In the genomic region with DNA sequence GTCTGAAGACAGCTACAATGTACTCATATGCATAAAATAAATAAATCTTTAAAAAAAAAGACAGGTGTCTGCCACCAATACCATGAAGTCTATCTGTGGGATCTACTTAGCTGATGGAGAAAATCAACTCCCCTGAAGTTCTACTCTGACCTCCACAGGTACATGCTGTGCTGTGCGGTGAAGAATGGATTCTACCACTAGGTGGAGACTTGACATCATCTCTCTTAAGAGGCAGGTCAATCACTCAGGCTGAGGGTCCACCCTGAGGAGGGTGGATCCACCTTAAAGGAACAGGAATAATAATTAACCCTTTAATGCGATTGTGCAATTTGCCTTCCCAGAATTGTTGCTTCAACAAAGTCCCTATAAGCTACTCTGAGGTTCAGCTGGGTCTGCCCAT, we compare ENCODE assay signal across 9 mouse cellular contexts. TPM values are rescaled to one million over a fixed set of nuclear protein-coding genes. Genes with fewer than 3 reads are reported as not detected.
A peak's percentile ranks its signal among the peaks of the same experiment; 100 is the strongest.
DNase-seq lines count a peak whose midpoint lies in the region; ATAC-seq and TF ChIP-seq lines count a peak whose summit lies in the region.
"Had no signal": no experiment of that assay in that cellular context is flagged by ENCODE, and none has a peak within 500 bp of the region (broad histone marks: within the 10 kb centered on the region; RNA-seq: fewer than 3 reads in every experiment).

No protein-coding gene starts in this region.

- intact Hi-C loops in left cerebral cortex, postnatal 36 days (cut with DNase I): no loop called here

- H3K9ac ChIP-seq in forebrain, embryonic 12.5 days: no peak overlapping the region
- H3K9ac ChIP-seq: liver, embryonic 15.5 days had no signal

- no peaks in the 10 kb centered on the region for H3K36me3 ChIP-seq in E14TG2a.4 (ENCODE audit: insufficient read depth, low read length)
- H3K36me3 ChIP-seq in forebrain, embryonic 12.5 days (replicated peaks): no peaks in the 10 kb centered on the region
- H3K36me3 ChIP-seq: liver, embryonic 15.5 days had no signal

- peaks cover 3% of the 10 kb centered on the region; the same call in 1 of the 2 replicates for H3K27me3 ChIP-seq in E14TG2a.4 (ENCODE audit: insufficient read depth, low read length)
- H3K27me3 ChIP-seq in forebrain, embryonic 12.5 days: no peaks in the 10 kb centered on the region; the same call in 1 of the 2 replicates
- H3K27me3 ChIP-seq: liver, embryonic 15.5 days had no signal

- no peak overlapping the region for H3K4me2 ChIP-seq in forebrain, embryonic 12.5 days
- H3K4me2 ChIP-seq: liver, embryonic 15.5 days had no signal

- WGBS in forebrain, embryonic 12.5 days: 18% methylated on average over 2 of the region's 2 CpGs

- H3K27ac ChIP-seq in forebrain, embryonic 12.5 days: no peak overlapping the region
- H3K27ac ChIP-seq: liver, embryonic 15.5 days had no signal

- no peak overlapping the region for H3K4me3 ChIP-seq in E14TG2a.4 (replicated peaks; ENCODE audit: low read length)
- no peak overlapping the region for H3K4me3 ChIP-seq in forebrain, embryonic 12.5 days (replicated peaks)
- H3K4me3 ChIP-seq: liver, embryonic 15.5 days had no signal

- no peaks in the 10 kb centered on the region for H3K9me3 ChIP-seq in E14TG2a.4 (ENCODE audit: low read length)
- H3K9me3 ChIP-seq in forebrain, embryonic 12.5 days: no peaks in the 10 kb centered on the region
- H3K9me3 ChIP-seq: liver, embryonic 15.5 days had no signal

- peak; percentile 60 for TF ChIP-seq CTCF in E14TG2a.4 (conservative IDR thresholded peaks at IDR 0.05; ENCODE audit: low read length)

- peak; percentile 75 to 76; a peak in 3 of 4 replicates for ATAC-seq in hematopoietic stem cell, adult 5-6 weeks (replicated peaks in 1 of 2; ENCODE audit: insufficient read depth in 1 of 2, low FRiP score in 2 of 2, low TSS enrichment in 1 of 2, low read depth in 1 of 2, poor library complexity in 2 of 2, severe bottlenecking in 2 of 2)
- ATAC-seq in forebrain, embryonic 12.5 days (ENCODE audit: low FRiP score): no peak

- H3K4me1 ChIP-seq in E14TG2a.4 (replicated peaks; ENCODE audit: low read depth, low read length): peaks cover 24% of the 10 kb centered on the region
- no peaks in the 10 kb centered on the region for H3K4me1 ChIP-seq in forebrain, embryonic 12.5 days

- peak; percentile 36 to 40 for DNase-seq in heart, adult 18-20 months
- DNase-seq in heart, adult 8-10 months (ENCODE audit: low spot score): no peak
- DNase-seq in lung, postnatal 10 days: peak; percentile 52
- no peak for DNase-seq in left cerebral cortex, postnatal 36 days (ENCODE audit: low spot score in 2 of 2)
- DNase-seq in adrenal gland, postnatal 25 days: no peak

RNA-seq across cellular contexts. Expression of a gene that starts 9.2 kb away (rescaled TPM):
- total RNA-seq in heart, adult 18-20 months (2021): not detected
- under 1 TPM; 0.14 to 0.16 (median 0.15) TPM for total RNA-seq in heart, adult 8-10 months (2022)
- 0.20 TPM in 1 of 2 replicates, not detected in the other for total RNA-seq in hematopoietic stem cell, adult 5-6 weeks (2017)
- 1 to 10 TPM in 1 of 2 experiments, under 1 TPM in 1; 0.84 to 1.3 TPM for total RNA-seq in left cerebral cortex, postnatal 36 days (2021)
- 0.39 TPM in 1 of 2 replicates, not detected in the other for total RNA-seq in adrenal gland, postnatal 25 days (2021)
- polyA plus RNA-seq in forebrain, embryonic 12.5 days (2016; fragmentation: Nextera tagmentation; extraction: Ambion mirVana): 0.18 and 0.38 TPM in 2 replicates

RNA-seq across cellular contexts. Expression of a gene that starts 10.4 kb away (rescaled TPM):
- total RNA-seq in heart, adult 18-20 months (2021): 1,000 to 10,000 TPM; 1,902 to 1,920 TPM
- 1,000 to 10,000 TPM; 2,114 to 2,277 (median 2,237) TPM for total RNA-seq in heart, adult 8-10 months (2022)
- total RNA-seq in hematopoietic stem cell, adult 5-6 weeks (2017): 150 and 232 TPM in 2 replicates
- 100 to 1,000 TPM; 483 to 557 TPM for total RNA-seq in left cerebral cortex, postnatal 36 days (2021)
- 484 and 641 TPM in 2 replicates for total RNA-seq in adrenal gland, postnatal 25 days (2021)
- polyA plus RNA-seq in forebrain, embryonic 12.5 days (2016; fragmentation: Nextera tagmentation; extraction: Ambion mirVana): 304 and 322 TPM in 2 replicates

RNA-seq across cellular contexts. Expression of a gene that starts 22.9 kb away (rescaled TPM):
- 10 to 100 TPM; 18.2 to 18.9 TPM for total RNA-seq in heart, adult 18-20 months (2021)
- total RNA-seq in heart, adult 8-10 months (2022): 10 to 100 TPM; 17.4 to 22.9 (median 18.9) TPM
- 22.8 and 25.9 TPM in 2 replicates for total RNA-seq in hematopoietic stem cell, adult 5-6 weeks (2017)
- 10 to 100 TPM; 39.7 to 47.8 TPM for total RNA-seq in left cerebral cortex, postnatal 36 days (2021)
- 22.8 and 24.4 TPM in 2 replicates for total RNA-seq in adrenal gland, postnatal 25 days (2021)
- 32.0 and 34.4 TPM in 2 replicates for polyA plus RNA-seq in forebrain, embryonic 12.5 days (2016; fragmentation: Nextera tagmentation; extraction: Ambion mirVana)

RNA-seq across cellular contexts. Expression of a gene that starts 23.0 kb away (rescaled TPM):
- total RNA-seq in heart, adult 18-20 months (2021): 10 to 100 TPM; 22.4 to 26.0 TPM
- 10 to 100 TPM; 21.4 to 28.6 (median 25.2) TPM for total RNA-seq in heart, adult 8-10 months (2022)
- 78.5 and 106 TPM in 2 replicates for total RNA-seq in hematopoietic stem cell, adult 5-6 weeks (2017)
- total RNA-seq in left cerebral cortex, postnatal 36 days (2021): 10 to 100 TPM; 49.8 to 51.9 TPM
- total RNA-seq in adrenal gland, postnatal 25 days (2021): 42.0 and 46.4 TPM in 2 replicates
- 140 and 149 TPM in 2 replicates for polyA plus RNA-seq in forebrain, embryonic 12.5 days (2016; fragmentation: Nextera tagmentation; extraction: Ambion mirVana)

RNA-seq across cellular contexts. Expression of a gene that starts 38.3 kb away (rescaled TPM):
- total RNA-seq in heart, adult 18-20 months (2021): 10 to 100 TPM; 17.8 to 23.0 TPM
- 10 to 100 TPM; 19.5 to 26.0 (median 23.2) TPM for total RNA-seq in heart, adult 8-10 months (2022)
- 20.8 and 22.3 TPM in 2 replicates for total RNA-seq in hematopoietic stem cell, adult 5-6 weeks (2017)
- 10 to 100 TPM; 48.1 to 58.9 TPM for total RNA-seq in left cerebral cortex, postnatal 36 days (2021)
- total RNA-seq in adrenal gland, postnatal 25 days (2021): 71.6 and 75.9 TPM in 2 replicates
- polyA plus RNA-seq in forebrain, embryonic 12.5 days (2016; fragmentation: Nextera tagmentation; extraction: Ambion mirVana): 62.6 and 71.7 TPM in 2 replicates

Comparison
In these comparisons a context has a peak if more than half of its experiments do, and no peak if none do; other contexts are left out.
1. DNase-seq: peak in heart, adult 18-20 months (2 of 2) and lung, postnatal 10 days (single experiment); none in heart, adult 8-10 months (single experiment), left cerebral cortex, postnatal 36 days (0 of 2) and adrenal gland, postnatal 25 days (single experiment).